In genomic region chr1:58029636-58030117, GRCm38 (mm10) we compare ENCODE assay signal across 8 mouse cellular contexts. TPM values are rescaled to one million over a fixed set of nuclear protein-coding genes. Genes with fewer than 3 reads are reported as not detected.
A peak's percentile ranks its signal among the peaks of the same experiment; 100 is the strongest.
DNase-seq lines count a peak whose midpoint lies in the region; ATAC-seq lines count a peak whose summit lies in the region.

Gene Aox1, plus strand, starts transcription at chr1:58029931.

- peak; percentile 87 for DNase-seq in 3134 (ENCODE audit: extremely low read depth, insufficient read length, low spot score)
- DNase-seq in adrenal gland, adult 18-20 months (ENCODE audit: low spot score in 2 of 2), result peak; percentile 52 to 60
- DNase-seq in embryo, embryonic 11 days, result peak; percentile 62
- DNase-seq in gastrocnemius, postnatal 36 days, result peak; percentile 65 to 69
- peak; percentile 57 for DNase-seq in intestine, embryonic 14.5 days (ENCODE audit: low spot score)
- DNase-seq in left cerebral cortex, postnatal 36 days (ENCODE audit: low spot score in 2 of 2), result peak; percentile 21 to 25

- H3K4me2 ChIP-seq in intestine, embryonic 14.5 days (ENCODE audit: low read length), result peak within 1 kb of the TSS; percentile 42
- peak within 1 kb of the TSS; percentile 46 for H3K4me2 ChIP-seq in stomach, embryonic 16.5 days (ENCODE audit: low read depth, low read length)

- peaks cover 7% of the 10 kb centered on the region; the same call in 1 of the 2 replicates for H3K4me1 ChIP-seq in intestine, embryonic 14.5 days (replicated peaks; ENCODE audit: control insufficient read depth, insufficient read depth, low read length)
- H3K4me1 ChIP-seq in stomach, embryonic 16.5 days (ENCODE audit: control insufficient read depth, insufficient read depth, low read length), result peaks cover 10% of the 10 kb centered on the region

- 0 out of 2 replicates have a peak, but pooled peaks have one; percentile 15 for ATAC-seq in intestine, embryonic 14.5 days (replicated peaks; ENCODE audit: low FRiP score, low TSS enrichment, low read depth)
- ATAC-seq in megakaryocyte-erythroid progenitor cell, adult 5-6 weeks (replicated peaks; ENCODE audit: low FRiP score, low TSS enrichment, poor library complexity, severe bottlenecking), result peak; percentile 72
- peak; percentile 64; the same call in 1 of the 2 replicates for ATAC-seq in stomach, embryonic 16.5 days (ENCODE audit: insufficient read depth, low FRiP score)

- WGBS in intestine, embryonic 14.5 days, result 9% methylated on average over 12 of the region's 12 CpGs
- 9% methylated on average over 12 of the region's 12 CpGs for WGBS in stomach, embryonic 16.5 days

- intact Hi-C loops in gastrocnemius, postnatal 36 days (cut with DNase I), result loop anchor here (5.0 kb wide), 1 partner anchor 602 kb away; no protein-coding TSS in a partner anchor
- intact Hi-C loops in left cerebral cortex, postnatal 36 days (cut with DNase I), result no loop called here

- H3K27me3 ChIP-seq in intestine, embryonic 14.5 days (replicated peaks; ENCODE audit: control insufficient read depth, insufficient read depth, low read length), result no peaks in the 10 kb centered on the region
- H3K27me3 ChIP-seq in stomach, embryonic 16.5 days (ENCODE audit: control insufficient read depth, insufficient read depth, low read length), result no peaks in the 10 kb centered on the region

- peak within 1 kb of the TSS; percentile 10; the same call in 1 of the 2 replicates for H3K4me3 ChIP-seq in intestine, embryonic 14.5 days (ENCODE audit: low read depth, low read length)
- peak within 1 kb of the TSS; percentile 24 for H3K4me3 ChIP-seq in stomach, embryonic 16.5 days (replicated peaks; ENCODE audit: low read length)

- H3K9me3 ChIP-seq in intestine, embryonic 14.5 days (ENCODE audit: control insufficient read depth, low read length), result no peaks in the 10 kb centered on the region
- no peaks in the 10 kb centered on the region for H3K9me3 ChIP-seq in stomach, embryonic 16.5 days (replicated peaks; ENCODE audit: control insufficient read depth, low read length)

- H3K27ac ChIP-seq in intestine, embryonic 14.5 days (ENCODE audit: low read depth), result no peak within 1 kb of the TSS
- H3K27ac ChIP-seq in stomach, embryonic 16.5 days (ENCODE audit: low read length), result peak within 1 kb of the TSS; percentile 14

- H3K36me3 ChIP-seq in intestine, embryonic 14.5 days (ENCODE audit: control insufficient read depth, insufficient read depth, low read length), result peaks cover 14% of the 10 kb centered on the region
- no peaks in the 10 kb centered on the region for H3K36me3 ChIP-seq in stomach, embryonic 16.5 days (ENCODE audit: control insufficient read depth, insufficient read depth, low read length)

- H3K9ac ChIP-seq in intestine, embryonic 14.5 days (ENCODE audit: low read length), result no peak within 1 kb of the TSS
- H3K9ac ChIP-seq in stomach, embryonic 16.5 days (ENCODE audit: low read length), result peak within 1 kb of the TSS; percentile 20

RNA-seq across cellular contexts. Expression of gene Aox1, which starts in this region (rescaled TPM):
- total RNA-seq in adrenal gland, adult 18-20 months (2021), result 10 to 100 TPM; 54.0 to 59.3 TPM
- 1 to 10 TPM; 6.4 to 6.6 TPM for total RNA-seq in gastrocnemius, postnatal 36 days (2021)
- polyA plus RNA-seq in intestine, embryonic 14.5 days (2014; fragmentation: Nextera tagmentation; extraction: Ambion mirVana), result 0.05 and 0.13 TPM in 2 replicates
- total RNA-seq in left cerebral cortex, postnatal 36 days (2021), result 1 to 10 TPM; 2.9 to 4.3 TPM
- not detected in 2 replicates for total RNA-seq in megakaryocyte-erythroid progenitor cell, adult 5-6 weeks (2014; fragmentation: Nextera tagmentation)
- not detected in 2 replicates for total RNA-seq in megakaryocyte-erythroid progenitor cell, adult 5-6 weeks (2017)
- 0.31 and 0.32 TPM in 2 replicates for polyA plus RNA-seq in stomach, embryonic 16.5 days (2015; fragmentation: Nextera tagmentation; extraction: Ambion mirVana)

Comparison
In these comparisons a context has a peak if more than half of its experiments do, and no peak if none do; other contexts are left out.
1. RNA of gene Aox1 (total RNA-seq): 54.0 to 59.3 TPM in adrenal gland, adult 18-20 months; 6.4 to 6.6 TPM in gastrocnemius, postnatal 36 days, 2.9 to 4.3 TPM in left cerebral cortex, postnatal 36 days and not detected in megakaryocyte-erythroid progenitor cell, adult 5-6 weeks; every median in the first group is over 4 times any median in the second.
2. Peak in DNase-seq, ATAC-seq, H3K4me3 ChIP-seq and H3K4me2 ChIP-seq in intestine, embryonic 14.5 days; RNA of the gene not detected or under 1 TPM.
3. Peak in ATAC-seq in megakaryocyte-erythroid progenitor cell, adult 5-6 weeks; RNA of the gene not detected or under 1 TPM.
4. Peak in ATAC-seq, H3K4me3 ChIP-seq, H3K27ac ChIP-seq, H3K9ac ChIP-seq and H3K4me2 ChIP-seq in stomach, embryonic 16.5 days; RNA of the gene not detected or under 1 TPM.
5. DNase-seq: peak in every context shown above with its lines; median percentile 87 in 3134; 67 in gastrocnemius, postnatal 36 days; 62 in embryo, embryonic 11 days; 57 in intestine, embryonic 14.5 days; 56 in adrenal gland, adult 18-20 months; 23 in left cerebral cortex, postnatal 36 days.
6. ATAC-seq: peak in every context shown above with its lines; median percentile 72 in megakaryocyte-erythroid progenitor cell, adult 5-6 weeks; 64 in stomach, embryonic 16.5 days; 15 in intestine, embryonic 14.5 days.